Mouse (Mus musculus): ENCODE measurements at regions not wholly inside any gene's neighbourhood (a gene's known extent, or its start where the extent isn't known, plus 50 kb on each side); places are given as distances from the start of the nearest gene placed in this dataset.

DNA sequence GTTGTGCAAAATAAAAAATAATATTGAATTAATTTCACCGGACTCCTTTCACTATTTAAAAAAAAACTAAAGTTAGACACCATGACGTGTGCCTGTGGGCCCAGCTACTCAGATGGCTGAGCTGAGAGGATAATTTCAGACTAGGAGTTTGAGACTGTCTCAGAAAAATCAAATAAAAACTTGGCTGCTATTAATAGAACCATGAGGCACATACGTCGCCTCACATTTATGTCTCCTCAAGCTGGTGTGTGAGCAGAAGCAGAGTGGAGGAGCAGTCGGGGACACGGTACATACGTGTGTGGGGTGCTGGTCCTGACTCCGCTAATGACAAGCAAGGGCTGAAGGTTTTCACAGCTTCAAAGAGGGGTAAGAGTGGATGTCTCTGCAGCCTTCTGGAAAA lies 52.8 kb upstream of the Dmrtb1 start:
- no peak for ATAC-seq (replicated peaks; ENCODE audit: poor library complexity)

DNA sequence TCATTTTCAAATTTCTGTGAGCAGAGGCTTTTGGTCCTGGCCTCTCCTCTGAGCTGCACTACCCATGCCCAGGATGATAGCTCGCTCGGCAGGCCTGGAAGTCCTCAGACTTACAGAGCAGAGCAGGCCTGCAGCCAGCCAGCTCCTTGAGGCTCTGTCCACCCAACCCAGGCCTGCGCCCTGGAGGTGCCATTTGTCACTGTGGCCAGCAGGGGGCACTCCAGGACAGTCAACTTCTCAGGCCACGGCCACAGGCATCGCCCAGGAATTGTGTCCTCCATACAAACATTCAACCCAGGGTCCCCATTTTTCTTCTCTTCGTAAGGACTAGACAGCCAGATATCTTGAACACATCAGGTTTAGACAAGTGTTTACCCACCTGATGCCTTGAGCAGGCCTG lies 53.9 kb upstream of the Dmrtb1 start:
- peak; percentile 94 for ATAC-seq (replicated peaks; ENCODE audit: poor library complexity)

DNA sequence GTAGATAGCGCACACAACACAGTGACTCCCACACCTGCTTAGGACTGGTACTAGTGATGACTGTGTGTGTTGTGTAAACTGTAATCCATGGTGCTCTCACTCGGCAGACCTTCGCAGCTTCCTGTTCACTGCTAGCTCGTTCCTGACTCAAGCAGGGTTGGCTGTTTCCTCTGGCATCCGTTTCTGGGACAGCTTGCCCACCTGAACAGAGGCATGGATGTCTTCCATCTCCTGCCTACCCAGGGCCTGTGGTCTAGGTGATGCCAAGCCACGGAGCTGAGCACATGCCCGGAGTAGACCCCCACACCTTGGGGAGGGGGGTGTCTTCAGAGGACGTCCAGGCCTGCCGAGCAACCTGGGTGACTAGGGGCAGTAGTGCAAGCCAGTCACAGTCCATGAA lies 54.7 kb upstream of the Dmrtb1 start:
- peak; percentile 9; the same call in 1 of the 2 replicates for ATAC-seq (replicated peaks; ENCODE audit: poor library complexity)

DNA sequence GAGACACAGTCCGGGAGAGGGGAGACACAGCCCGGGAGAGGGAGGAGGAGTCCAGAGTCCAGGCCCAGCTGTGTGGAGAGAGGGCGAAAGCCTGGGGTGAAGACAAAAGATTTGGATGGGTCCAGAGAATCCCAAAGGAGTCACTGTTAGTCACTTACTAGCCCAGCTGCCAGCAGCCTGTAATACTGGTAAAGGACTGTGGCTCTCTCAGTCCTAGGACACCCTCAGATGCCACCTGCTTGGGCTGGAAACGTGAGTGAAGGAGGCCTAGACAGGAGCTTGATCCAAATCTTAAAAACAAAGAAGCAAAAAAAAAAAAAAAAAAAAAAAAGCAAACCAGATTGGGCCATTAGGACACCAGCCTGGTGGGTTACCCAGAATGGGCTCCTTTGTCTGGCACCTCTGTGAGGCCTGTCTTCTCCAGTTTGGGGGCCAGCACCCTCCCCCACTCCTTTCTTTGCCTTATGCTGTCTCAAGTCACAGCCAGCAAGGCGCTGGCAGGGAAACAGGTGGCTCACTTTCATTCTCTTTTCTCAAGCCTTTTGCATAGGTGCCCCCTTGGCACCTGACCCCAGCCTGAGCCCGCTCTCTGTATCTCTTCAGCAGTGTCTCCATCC lies 55.9 kb upstream of the Dmrtb1 start:
- ATAC-seq (replicated peaks; ENCODE audit: poor library complexity), result no peak

DNA sequence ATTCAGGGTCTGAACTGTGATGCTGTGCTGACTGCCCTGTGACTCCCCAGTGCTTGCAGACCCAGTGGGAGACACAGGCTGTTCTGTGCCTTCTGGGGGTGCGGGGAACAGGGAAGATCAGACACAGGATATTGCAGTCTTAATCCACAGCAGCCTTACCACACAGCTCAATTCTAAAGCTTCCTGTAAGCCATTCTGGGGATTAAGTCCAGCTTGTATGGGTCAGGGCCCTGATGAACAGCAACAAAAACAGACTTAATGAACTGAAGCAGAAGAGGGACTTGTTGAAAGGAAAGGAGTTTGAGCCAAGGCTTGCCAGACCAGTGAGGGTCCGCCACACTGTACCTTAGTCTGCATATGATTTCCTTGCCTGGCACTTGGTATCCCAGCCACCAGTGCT lies 58.4 kb upstream of the Lrp8 start:
- no peak for ATAC-seq (replicated peaks; ENCODE audit: poor library complexity)

DNA sequence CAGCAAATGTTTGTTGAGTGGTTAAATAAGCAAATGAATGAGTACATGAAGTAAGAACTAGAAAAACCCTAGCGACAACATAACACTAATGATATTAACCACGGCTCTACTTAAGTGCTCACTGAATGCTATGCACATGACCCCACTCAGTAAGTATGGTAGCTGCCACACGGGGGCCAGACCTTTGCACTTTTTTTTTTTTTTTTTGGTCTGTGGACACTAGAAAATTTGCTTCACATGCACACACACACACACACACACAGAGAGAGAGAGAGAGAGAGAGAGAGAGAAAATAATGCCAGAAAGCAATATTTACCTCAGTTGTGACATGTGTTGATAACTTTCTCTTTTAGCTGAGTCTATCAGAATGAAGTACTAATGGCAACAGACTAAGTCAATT lies 55.7 kb upstream of the Lrp8 start:
- no peak for ATAC-seq (replicated peaks; ENCODE audit: poor library complexity)

DNA sequence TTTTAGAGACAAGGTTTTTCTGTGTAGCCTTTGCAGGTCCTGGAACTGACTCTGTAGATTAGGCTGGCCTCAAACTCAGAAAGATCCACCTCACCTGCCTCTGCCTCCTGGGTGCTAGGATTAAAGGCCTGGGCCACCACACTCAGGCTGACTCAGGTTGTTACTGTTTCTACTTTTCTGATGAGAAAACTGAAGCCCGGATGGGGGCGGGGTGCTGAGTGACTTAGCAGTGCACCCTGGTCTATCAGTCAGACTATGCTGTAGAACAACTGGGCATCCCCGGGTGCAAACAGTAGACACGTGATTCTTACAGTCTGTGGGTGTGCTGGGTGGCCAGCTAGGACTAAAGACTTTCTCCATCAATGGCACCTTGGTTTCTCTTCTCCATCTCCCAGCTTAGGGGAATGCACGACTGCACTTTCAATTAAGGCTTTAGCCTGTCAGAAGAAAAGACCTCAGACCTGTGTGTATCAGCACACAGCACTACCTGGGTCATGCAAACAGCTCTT lies 55.1 kb upstream of the Lrp8 start:
- no peak for ATAC-seq (replicated peaks; ENCODE audit: poor library complexity)

DNA sequence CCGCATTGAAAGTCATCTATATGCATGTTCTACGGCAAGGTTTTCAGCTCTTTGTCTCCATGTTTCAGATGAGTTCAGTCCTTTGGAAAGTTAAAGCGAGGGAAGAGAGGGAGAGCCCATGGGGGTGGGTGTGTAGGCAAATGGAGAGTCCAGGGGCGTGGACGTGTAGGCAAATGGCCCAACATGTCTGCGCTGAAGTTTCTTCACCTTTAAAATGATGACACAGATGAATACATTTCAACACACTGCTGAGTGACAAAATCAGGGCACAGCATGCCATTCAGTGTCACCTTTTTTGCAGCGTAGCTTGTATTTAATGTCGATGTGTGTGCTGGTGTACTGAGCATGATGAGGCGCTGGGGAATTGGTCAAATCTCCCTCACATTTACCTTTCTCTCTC lies 54.6 kb upstream of the Lrp8 start:
- ATAC-seq (replicated peaks; ENCODE audit: poor library complexity), result peak; percentile 40; the same call in 1 of the 2 replicates

DNA sequence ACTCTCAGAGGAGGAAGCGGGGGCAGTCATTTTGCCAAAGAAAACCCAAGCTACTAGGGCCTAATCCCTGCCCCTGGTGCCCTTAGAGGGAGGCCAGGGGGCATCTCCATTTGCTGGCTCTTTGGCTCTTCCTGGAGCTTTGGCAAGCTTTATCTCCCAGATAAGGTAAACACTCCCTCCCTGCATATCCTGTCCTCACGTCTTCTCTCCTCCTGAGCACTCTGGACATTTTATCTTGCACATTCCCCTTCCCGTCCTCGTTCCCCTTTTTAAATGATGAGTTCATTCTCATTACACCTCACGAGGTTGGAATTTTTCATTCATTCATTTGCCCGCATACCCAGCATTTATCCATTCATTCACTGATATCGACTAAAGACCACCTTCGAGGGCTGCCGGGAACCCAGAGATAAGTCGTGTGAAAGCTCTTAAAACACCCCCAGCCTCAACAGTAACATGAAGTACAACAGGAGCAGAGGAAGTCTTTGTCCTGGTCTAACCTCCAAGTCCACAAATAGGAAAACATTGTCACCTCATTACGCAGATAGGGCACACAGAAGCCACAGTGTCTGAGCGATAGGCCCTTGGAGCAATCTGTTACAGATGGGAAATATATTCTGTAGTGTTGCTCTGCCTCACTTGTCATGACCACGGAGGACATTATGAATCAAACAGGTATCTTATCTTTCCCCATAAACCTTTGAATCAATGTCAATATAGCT lies 54.0 kb upstream of the Lrp8 start:
- peak; percentile 24 for ATAC-seq (replicated peaks; ENCODE audit: poor library complexity)

DNA sequence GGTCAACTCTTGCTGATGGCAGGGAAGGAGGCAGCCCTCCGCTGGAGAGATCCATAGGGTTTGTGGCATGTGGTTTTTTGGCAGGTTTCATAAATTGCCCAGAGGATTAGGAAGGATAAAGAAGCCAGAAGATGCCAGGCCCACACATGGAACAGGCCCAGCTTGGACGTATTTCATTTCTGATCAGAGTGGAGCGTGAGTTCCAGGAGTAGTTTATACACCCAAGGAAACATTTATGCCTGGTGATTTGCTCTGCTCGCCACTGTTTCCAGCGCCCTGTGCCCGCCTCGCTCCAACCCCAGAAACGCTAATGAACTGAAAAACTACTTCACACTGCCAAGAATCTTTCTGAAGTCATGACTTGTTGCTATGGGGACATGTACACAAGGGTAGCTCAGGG lies 53.0 kb upstream of the Lrp8 start:
- no peak for ATAC-seq (replicated peaks; ENCODE audit: poor library complexity)

DNA sequence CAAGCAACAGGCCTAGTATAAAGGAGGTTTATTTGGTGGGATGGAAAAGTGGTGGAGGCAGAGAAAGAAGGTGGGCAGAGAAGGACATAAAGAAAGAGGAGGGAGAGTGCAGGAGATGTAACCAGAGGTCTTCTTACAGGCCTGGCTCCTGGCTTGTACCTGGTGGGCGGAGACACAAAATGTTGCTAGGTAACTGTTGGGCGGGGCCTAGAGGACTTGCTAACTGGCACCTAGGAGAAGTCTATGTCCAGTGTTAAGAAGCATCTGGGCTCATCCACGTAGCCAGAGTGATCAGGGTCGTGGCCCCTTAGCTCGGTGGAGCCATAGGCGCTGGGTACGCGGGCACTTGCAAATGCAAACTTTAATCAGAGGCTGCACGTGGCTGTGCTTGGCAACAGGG lies 52.0 kb upstream of the Lrp8 start:
- no peak for ATAC-seq (replicated peaks; ENCODE audit: poor library complexity)
